Mouse (Mus musculus): Measurements from ENCODE around the gene Foxi2.

DNA sequence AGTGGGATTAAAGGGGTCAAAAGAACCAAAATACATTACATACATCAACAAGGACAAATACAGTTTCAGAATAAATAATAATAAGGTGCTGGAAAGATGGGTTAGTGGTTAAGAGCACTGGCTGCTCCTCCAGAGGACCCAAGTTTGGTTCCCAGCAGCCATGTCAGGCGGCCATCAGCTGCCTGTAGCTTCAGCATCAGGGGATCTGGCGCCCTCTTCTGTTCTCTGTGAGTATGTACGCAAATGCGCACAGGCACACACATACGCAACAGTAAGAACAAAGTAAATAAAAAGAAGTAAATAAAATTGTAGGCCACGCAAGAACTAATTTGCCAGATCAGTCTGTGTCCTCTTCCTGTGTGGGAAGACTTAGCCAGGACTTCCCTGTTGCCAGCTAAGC, 18.7 kb downstream of the Foxi2 start:
- TF ChIP-seq POLR2A (IDR thresholded peaks at IDR 0.05; ENCODE audit: borderline replicate concordance, low read depth, low read length) (no peak), CTCF (IDR thresholded peaks at IDR 0.05; ENCODE audit: low read depth, low read length) (no peak)

Data from bone marrow macrophage, adult 2 months (primary cell).